Mouse (Mus musculus): ENCODE measurements around the gene Acss1.

DNA sequence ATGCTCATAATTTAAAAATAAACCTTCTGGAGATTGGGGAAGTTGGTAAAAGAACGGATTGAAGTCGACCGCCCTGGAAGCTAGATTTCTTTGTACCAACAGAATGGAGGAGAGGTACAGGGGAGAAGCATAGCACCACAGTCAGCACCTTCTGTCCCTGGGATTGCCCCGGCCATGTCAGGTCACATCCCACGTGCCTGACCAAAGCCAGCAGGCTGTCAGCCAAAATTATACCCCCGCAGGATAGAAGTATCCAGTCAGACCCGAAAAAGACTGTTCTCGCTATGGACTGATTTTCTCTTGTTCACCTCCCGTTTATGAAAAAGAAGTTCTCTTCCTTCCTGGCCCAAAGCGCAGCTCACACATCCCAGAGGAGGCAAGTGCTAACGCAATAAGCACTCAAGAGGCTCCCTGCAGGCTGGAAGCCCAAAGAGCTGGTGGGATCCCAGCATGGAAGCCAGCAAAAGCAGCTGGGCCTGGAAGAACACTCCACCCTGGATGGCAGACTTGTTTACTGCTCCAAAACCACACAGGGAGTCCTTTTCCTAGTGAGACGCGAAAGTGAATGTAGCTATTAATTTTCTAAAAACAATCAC is 19.9 kb downstream of the Acss1 start:
- TF ChIP-seq EP300 (IDR thresholded peaks at IDR 0.05; ENCODE audit: low read depth): no peak
- no peak for TF ChIP-seq CTCF (IDR thresholded peaks at IDR 0.05; ENCODE audit: low read depth)
